Mouse (Mus musculus) CD4-positive helper T cell, adult 2 months (primary cell): ENCODE measurements around the gene Clk2.

ENCODE experiments used
- DNase-seq: peaks from one replicate; pipeline ENCODE4 v3.0.0-alpha.2; 2012; ENCODE audit warnings: low read depth, missing footprints, low spot score

Clk2 gene

DNA sequence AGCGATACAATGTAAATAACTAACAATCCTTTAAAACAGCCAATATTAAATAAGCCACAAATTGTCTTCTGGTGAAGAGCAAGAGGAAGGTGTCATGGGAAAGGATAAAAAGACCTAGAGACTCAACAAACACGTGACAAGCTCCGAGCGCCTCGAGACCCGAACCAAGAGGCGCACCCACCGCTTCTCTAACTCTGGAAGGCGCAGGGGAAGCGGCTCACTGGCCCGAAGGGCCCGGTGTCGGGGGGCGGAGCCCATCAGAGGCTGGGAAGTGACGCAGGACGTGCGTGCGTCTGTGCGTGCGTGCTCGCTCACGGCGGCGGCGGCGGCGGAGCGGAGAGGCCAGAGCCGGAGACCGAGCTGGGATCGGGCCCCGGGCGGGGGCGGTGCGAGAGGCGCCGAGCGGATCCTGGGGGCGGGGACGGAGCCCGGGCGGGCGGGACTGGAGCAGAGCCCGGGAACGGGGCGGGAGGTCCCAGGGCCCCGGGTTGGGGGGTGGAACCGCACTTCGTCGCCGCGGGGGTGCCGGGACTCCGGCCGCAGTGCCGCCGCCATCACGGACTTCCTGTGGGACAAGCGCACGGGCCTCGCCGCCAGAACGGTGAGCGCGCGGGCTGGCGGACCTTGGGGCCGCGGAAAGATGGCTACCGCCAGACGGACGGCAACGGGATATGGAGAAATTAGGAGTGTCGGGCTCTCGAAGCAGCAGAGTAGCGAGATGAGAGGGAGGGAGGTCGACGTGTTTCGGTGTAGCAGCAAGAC is at the start of gene Clk2:
Gene Clk2, plus strand, starts transcription at position 290 of the 762 bp plus-strand sequence.
- DNase-seq: peak; percentile 97

DNA sequence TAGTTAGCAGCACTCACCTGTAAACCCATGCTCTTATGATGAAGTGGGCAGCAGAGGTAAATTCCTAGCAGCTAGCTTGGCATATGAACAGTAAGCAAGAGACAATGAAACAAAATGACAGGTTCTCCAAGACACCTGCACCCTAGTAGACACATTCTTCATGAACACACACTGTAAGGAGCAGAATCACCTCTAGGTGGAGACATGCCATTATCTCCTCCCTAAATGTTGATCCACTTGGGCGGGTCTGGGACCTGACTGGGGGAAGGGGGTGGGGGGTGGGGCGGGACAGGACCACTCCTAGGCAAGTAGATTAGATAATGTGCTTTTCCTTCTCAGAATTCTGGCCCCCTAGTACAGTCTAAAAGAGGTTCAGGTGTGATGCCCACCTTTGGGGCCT is 49.1 kb upstream of the Clk2 start:
- DNase-seq: peak; percentile 63

DNA sequence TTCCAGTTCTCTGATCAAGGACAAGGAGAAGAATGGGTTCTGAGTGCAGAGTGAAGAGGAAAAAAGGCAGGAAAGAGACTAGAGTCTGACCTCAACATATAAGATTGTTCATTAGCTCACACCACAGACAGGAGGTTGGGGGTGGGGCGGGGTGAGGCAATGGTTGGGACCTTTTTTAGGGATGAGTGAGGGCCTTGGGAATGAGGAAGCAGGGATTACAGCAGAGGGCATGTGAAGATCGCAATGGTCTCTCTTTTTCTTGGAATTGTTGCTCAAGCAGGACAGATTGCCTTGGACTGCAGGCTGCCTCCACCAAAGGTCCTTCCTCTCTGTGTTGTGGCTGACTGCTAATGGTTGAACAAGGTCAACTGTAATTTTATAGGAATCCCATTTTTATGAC is 41.3 kb upstream of the Clk2 start:
- no peak for DNase-seq

DNA sequence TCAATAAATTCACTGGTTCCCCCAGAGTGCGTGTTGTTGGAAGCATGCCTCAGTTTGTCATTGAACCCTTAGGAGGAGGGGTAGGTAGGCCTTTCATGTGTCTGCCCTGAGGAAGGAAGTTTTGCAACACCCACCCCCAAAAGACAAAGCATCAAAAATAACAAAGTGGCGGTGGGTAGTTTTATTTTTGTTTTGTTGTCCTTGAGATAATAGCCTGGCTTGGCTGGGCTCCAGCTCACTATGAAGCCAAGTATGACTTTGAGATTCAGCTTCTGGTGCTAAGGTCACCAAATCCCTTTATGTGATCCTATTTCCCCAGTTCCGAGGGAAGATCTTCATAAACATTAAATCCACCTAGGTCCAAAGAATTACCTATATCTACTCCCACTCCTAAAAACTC is 40.4 kb upstream of the Clk2 start:
- DNase-seq: no peak

DNA sequence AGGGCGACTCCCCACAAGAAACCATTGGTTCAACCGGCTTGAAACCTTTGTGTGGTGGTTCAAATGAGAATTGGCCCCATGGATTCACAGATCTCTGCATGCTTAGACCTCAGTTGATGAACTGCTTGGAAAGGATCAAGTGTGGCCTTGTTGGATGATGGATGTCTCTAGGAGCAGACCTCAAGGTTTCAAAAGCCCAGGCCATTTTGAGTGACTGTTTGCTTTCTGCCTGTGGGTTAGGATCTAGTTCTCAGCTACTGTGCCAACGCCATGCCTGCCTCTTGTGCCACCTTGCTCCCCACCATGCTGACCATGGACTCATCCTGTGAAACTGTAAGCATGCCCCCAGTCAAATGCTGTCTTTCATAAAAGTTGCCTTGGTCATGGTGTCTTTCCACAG is 38.6 kb upstream of the Clk2 start:
- DNase-seq: no peak

DNA sequence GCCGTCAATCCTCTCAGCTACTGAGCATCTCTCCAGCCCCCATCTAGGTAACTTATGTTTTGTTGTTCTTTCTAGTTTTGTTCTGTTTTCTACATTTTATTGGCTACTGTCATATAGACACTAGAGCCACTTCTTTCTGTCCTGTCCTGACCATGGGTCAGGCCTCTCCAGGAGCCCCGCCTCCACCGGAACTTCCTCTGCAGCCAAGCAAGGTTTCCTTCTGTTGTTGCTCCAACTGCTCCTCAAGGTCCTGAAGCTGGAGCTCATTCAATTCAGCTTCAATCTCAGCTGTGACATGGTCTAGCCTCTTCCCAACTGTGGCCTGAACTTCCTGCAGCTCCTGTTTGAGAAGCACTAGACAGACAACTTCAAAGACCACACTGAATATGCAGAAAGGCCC is 34.7 kb upstream of the Clk2 start:
- DNase-seq: no peak

DNA sequence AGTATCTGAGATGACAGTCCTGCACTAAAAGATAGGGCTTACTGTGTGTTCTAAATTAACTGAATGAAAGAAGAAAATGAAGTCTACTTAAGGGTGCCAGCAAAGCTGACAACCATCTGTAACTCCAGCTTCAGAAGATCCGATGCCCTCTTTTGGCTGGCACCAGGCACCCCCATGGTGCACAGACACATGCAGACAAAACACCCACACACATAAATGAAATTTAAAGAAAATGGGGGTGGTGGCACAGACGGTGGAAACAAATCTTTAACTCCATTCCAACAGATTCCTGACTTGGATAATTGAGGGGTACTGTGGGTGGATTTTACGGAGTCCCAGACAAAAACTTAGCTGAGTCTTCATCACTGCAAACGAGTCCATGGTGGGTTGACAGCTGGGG is 32.8 kb upstream of the Clk2 start:
- DNase-seq: no peak

DNA sequence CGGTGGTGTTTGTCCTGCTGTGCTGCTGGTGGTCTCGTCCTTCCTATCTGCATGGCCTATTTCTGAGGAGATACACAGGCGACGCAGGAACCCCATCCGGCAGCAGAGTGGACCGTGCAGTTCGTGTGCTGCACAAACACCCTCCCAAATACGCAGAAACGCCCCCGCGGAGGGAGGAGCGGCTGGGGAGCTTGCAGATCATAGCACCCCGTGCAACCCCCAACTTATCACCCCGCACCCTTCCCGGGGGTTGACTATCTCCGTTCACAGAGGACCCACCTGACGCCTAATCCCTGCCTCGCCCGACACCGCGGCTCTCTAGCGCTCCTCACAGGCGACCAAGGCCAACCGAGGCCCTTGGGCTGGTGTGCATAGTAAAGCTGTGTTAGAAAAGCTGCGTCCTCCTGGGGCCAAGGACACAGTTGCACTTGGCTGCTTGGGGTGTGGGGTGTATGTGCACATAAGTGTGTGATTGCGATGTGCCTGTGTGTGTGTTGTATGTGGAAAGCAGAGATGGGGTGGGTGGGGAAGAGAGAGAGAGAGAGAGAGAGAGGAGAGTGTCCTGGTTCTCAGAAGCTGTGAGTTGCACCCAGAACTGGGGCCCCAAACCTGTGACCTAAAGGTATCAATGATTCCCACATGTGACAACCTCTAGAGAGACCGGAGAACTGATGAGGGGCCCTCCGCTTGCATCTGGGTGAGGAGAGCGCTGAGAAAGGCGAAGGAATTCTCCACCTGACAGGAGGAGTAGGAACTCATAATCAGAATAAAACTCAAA is 32.1 kb upstream of the Clk2 start:
- DNase-seq: peak; percentile 17

DNA sequence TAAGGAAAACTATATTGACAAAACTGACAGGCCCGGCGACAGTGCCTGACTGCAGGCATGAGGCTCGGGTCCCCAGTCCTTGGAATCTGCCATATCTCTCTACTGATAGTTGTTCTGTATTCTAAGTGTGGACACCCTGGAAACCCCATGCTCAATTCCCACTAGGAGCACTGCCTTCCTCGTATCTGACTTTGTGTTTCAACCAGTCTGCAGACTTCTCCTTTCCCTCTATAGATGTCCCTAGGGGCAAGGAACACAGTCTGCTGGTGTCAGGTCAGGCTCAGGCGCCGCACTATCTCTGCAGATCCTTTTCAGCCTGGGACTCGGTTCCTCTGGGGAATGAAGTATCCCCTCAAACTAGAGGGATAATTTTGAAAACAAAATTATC is 31.5 kb upstream of the Clk2 start:
- DNase-seq: no peak

DNA sequence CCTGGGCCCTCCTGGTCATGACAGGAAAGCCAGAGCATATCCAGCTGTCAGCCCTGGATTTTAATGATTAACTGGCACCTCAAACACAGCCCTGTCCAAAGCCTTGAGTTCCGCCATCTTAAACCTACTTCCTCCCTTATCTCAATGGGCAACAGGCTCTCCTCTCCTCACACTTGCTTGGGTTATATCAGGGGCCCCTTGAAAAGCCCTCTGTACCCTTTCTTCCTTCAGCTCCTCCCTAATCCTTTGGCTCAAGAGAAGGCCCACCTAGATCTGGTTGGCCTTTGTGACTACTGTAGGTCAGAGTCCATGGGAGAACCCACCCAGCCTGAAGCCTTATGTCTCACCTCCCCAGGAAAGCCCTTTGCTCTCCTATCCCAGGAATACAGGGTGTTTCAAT is 30.8 kb upstream of the Clk2 start:
- no peak for DNase-seq

DNA sequence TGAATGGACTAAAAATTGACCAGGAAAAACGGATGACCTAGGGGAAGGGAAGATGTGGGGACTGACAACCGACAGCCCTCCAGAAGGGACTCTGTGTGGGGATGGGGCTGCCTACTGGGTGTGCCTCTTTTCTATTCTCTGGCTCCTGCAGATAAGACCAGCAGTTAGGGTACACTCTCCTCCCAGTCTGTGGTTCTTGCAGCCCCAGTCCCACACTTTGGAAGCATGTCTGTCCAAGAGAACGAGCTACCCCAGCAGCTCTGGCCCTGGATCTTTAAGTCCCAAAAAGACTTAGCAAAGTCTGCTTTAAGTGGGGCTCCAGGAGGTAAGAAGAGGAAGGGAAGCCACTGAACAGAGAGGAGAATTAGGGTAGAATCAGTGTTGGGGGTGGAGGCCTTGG is 28.6 kb upstream of the Clk2 start, which contains the start of gene Pklr:
Gene Pklr, plus strand, starts transcription at position 185 of the 400 bp plus-strand sequence.
- DNase-seq: no peak

DNA sequence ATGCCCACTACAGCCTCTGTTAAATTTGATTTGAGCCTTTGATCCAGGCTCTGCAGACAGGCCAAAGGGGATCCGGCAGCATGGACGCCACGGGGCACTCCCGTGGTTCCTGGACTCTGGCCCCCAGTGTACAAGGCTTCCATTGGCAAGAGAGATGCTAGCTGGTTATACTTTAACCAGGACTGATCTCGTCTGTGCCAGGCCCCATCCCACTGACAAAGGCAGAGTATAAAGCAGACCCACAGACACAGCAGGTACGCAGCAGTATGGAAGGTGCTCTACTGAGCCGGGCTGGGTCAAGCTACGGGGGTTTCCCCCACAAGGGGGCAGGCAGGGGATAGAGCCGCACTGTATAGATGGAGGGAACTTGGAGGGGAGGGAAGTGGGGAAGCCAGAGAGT is 28.2 kb upstream of the Clk2 start:
- DNase-seq: no peak

DNA sequence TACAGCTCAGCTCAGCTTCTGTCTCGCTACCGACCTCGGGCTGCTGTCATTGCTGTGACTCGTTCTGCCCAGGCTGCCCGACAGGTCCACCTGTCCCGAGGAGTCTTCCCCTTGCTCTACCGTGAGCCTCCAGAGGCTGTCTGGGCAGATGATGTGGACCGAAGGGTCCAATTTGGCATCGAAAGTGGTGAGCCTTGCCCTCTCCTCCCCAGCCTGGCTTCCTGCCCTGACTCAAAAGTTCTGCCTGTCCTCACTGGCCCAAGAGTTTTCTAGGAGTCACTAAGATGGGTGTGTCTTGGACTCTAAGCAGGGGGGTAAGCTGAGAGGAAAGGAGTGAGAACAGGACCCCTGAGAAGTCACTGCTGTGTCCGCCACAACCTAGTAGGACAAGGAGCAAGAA is 19.8 kb upstream of the Clk2 start:
- no peak for DNase-seq

DNA sequence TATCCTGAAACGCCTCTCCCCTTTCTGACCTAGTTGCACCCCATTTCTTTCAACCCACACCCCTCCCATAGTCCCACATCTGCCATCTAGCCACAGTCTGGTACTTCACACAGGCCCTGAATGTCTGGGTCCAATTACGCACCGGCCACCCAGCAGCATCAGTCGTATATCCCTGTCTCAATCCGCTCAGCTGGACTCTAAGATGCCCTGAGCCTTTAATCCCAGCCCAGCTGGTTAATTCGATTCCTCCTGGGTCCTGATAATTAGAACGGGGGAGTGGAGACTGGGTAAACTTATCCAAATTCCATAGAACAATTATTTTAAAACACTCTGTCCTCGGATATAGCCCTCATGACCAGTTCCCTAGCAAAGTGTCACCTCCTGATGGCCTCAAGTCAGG is 19.0 kb upstream of the Clk2 start:
- no peak for DNase-seq

DNA sequence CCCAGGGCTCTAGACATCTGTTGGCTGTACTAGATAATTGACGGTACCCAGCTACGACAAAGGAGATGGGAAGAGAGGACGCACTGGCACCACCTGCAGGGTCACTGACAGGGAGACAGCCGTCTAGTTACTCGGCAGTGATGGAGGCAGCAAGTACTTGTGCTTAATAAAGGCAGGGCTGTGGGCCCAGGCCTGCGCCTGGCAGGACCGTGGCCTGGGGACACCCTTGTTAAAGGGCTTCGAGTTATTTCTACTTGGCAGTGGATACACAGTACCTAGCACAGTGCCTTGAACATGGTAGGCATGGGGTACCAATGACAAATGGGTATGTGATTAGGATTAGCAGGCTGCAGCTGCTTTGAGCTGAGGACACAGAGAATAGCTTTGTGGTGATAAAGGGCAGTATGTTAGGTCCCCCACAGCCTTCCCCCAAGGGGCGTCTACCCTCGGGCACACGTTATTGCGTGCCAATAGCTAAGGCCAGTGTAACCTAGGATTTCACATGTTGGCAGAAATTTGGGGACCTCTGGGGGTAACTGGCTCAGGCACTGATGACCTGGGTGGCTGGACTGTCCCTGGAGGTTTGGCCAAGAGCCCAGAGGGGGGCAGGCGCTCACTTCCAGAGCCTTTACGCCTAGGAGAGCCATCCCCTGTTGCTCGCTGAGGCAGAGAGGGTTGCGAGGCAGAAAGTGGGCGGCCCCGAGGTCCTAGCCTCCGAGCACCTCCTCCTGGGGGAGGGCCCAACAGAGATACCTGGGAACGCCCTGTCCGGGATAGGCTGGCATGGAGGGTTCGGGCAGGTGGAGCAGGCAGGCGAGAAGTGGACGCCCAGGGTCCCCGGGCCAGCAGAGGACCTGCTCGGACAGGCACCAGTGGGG is 17.3 kb upstream of the Clk2 start:
- no peak for DNase-seq

DNA sequence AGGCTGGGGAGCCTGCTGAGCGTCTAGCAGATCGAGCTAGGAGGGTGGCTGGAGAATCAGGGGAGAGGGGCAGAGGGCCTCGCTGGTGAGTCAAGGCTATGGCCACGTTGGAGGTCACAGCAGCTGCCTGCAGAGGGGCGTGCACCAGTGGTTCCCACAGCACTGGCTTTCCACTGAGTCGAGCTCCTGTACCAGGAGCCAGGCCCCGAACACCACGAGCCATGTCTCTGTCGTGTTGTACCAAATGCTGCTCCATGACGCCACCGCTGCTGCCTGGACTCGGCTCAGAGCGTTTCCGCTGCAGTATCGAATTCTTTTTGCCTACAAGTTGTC is 16.6 kb upstream of the Clk2 start:
- peak; percentile 16 for DNase-seq

DNA sequence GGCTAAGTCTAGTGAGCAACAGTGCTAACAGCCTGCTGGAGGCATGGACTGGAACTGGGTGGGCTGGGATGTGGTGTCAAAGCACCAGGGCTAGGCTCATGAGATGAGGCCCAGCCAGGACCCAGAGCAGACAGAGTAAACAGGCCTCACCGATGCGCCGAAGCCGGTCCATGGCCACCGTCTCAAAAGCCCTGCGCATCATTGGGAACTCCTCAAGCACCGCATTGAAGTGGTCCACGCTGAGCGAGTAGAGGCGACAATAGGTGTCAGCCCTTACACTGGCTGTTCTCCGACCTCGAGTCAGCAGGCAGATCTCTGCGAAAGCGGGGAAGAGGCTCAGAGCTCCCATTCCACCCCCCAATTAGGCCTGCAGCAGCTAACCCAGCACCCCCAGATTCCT is 16.0 kb upstream of the Clk2 start:
- DNase-seq: no peak

DNA sequence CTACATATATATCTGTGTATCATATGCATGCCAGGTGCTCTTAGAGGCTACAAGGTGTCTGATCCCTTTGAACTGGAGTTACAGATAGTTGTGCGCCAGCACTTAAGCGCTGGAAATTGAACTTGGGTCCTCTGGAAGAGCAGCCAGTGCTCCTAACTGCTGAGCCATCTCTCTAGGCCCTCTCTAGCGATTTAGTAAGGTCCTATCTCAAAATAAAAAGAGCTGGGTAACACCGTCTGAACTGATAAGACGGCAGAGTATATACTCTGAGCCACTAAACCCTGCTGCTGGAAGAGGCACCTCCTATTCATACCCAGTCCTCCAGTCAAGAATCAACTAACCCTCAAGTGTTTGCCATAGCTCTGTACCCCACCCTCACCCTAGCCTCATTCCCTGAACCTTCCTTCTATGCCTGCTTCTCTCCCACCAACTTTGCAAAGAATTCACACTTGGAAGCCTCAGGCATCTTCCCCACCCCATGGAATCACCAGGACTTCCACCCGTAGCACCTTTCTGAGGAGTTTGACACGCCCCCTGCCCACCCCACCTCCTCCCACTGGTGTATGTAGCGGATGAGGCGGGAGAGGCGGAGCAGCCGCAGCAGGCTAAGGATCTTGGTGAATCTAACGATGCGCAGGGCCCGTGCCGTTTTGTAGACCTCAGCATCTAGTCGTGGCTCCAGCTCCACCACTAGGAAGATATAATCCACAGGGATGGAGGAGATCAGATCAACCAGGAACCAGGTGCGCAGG is 12.3 kb upstream of the Clk2 start:
- no peak for DNase-seq

DNA sequence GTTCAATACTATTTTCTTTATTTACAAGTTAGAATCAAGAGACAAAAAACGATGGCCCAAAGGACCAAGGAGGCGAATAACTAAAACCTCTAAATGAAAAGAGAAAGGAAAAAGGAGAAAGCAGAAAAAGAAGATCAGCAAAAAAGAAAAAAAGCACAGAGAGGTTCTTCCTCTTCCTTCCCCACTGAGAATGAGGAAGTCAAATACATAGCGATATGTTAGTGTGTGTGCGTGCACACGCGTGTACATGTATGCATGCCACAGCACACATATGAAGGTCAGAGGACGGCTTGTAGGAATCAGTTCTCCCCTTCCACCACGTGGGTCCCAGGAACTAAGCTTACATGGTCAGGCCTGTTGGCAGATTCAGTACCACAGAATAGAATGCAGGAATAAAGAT is 7.6 kb upstream of the Clk2 start:
- DNase-seq: no peak

DNA sequence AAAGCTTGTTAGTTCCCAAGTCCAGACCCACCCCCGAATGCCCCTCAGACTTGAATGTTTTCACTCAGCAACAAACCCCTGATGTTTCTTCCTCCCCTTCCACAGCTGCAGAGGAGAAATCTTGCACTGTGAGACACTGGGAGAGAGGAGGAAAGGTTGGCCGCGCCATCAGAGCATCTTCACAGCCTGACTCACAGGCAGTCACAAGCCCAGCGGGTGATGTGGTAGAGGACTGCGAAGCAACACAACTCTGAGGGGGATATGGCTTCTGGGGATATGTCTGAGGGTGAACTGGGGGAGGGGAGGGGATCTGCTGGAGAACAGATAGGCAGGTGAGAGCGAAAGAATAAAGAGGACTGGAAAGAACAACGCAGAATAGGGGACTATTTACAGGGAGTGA is 5.9 kb upstream of the Clk2 start:
- no peak for DNase-seq

DNA sequence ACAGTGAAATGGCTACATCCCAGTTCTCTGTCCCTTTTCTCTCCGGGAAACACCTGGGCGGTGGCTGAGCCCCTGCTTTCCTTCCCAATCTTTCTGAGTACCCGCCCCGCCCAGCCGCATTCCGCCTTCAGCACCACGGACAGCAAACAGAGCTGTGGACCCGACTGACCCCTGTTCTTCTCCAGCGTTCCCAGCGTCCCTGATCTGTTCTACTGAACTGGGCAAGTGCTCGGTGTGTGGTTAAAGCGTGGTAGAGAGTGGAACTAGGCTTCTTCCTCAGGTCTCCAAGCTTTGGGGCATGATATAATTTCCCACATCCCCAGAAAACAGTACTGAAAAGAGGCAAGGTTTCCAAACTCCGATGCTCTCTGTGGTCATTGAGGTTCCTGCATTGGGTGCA is 5.4 kb upstream of the Clk2 start:
- peak; percentile 32 for DNase-seq
